Mouse (Mus musculus) forebrain, embryonic 12.5 days (tissue): ENCODE results near the gene Fosl2. TPM values are rescaled to one million over a fixed set of nuclear protein-coding genes. Genes with fewer than 3 reads are reported as not detected.

ENCODE experiments used
- ATAC-seq: fragments of 200-750 bp; cut with Nextera tagmentation; 2 replicates; pipeline ENCODE4 v1.8.0; 2017; ENCODE audit warnings: moderate TSS enrichment; ENCODE audit not compliant: low FRiP score
- H3K27ac ChIP-seq: fragments of 300-500 bp; sonication (generic); 2 replicates; pipeline ENCODE4 v1.5.1; 2016; ENCODE audit warnings: mild to moderate bottlenecking
- H3K27me3 ChIP-seq: fragments of 300-500 bp; sonication (generic); 2 replicates; pipeline ENCODE4 v1.6.1; 2016; ENCODE audit warnings: mild to moderate bottlenecking
- H3K36me3 ChIP-seq: fragments of 300-500 bp; sonication (generic); replicated peaks from 2 replicates; pipeline ENCODE4 v1.6.1; 2016; ENCODE audit warnings: mild to moderate bottlenecking
- H3K4me1 ChIP-seq: fragments of 300-500 bp; sonication (generic); 2 replicates; pipeline ENCODE4 v1.6.1; 2016
- H3K4me2 ChIP-seq: fragments of 300-500 bp; sonication (generic); 2 replicates; pipeline ENCODE4 v1.6.1; 2016; ENCODE audit warnings: mild to moderate bottlenecking, moderate library complexity
- H3K4me3 ChIP-seq: fragments of 300-500 bp; sonication (generic); replicated peaks from 2 replicates; pipeline ENCODE4 v1.5.1; 2016; ENCODE audit warnings: mild to moderate bottlenecking
- H3K9ac ChIP-seq: fragments of 300-500 bp; sonication (generic); 2 replicates; pipeline ENCODE4 v1.6.1; 2016; ENCODE audit warnings: mild to moderate bottlenecking
- H3K9me3 ChIP-seq: fragments of 300-500 bp; sonication (generic); 2 replicates; pipeline ENCODE4 v1.6.1; 2016
- WGBS: fragments of 180-500 bp; shearing (Covaris S2); methylation state at CpG from one replicate; pipeline ENCODE4 v1.1.7; 2016; 5-methylcytosine and 5-hydroxymethylcytosine counted together
- polyA plus RNA-seq: library from polyadenylated mRNA; unstranded; fragments of >200 nt; fragmentation: Nextera tagmentation; extraction: Ambion mirVana; gene quantifications from 2 replicates; pipeline ENCODE4 v1.2.1, GENCODE M21; 2016

The Fosl2 gene
- polyA plus RNA-seq, 1 experiment from 2014 or later = 0.92 TPM

- under 1% methylated on average over 12 of the region's 12 CpGs for WGBS
- no peak overlapping the region for H3K27ac ChIP-seq
- ATAC-seq = no peak
- H3K9ac ChIP-seq = no peak overlapping the region
- H3K4me1 ChIP-seq = peaks cover 30% of the 10 kb centered on the region
- peak overlapping the region; percentile 61 for H3K4me3 ChIP-seq
- H3K9me3 ChIP-seq = no peaks in the 10 kb centered on the region
- H3K4me2 ChIP-seq = peak overlapping the region; percentile 96
- H3K27me3 ChIP-seq = peaks cover 68% of the 10 kb centered on the region
- no peaks in the 10 kb centered on the region for H3K36me3 ChIP-seq
These were observed 1.5 kb downstream of the Fosl2 start for GRCm38 (mm10) chr5:32137106-32137522.

DNA sequence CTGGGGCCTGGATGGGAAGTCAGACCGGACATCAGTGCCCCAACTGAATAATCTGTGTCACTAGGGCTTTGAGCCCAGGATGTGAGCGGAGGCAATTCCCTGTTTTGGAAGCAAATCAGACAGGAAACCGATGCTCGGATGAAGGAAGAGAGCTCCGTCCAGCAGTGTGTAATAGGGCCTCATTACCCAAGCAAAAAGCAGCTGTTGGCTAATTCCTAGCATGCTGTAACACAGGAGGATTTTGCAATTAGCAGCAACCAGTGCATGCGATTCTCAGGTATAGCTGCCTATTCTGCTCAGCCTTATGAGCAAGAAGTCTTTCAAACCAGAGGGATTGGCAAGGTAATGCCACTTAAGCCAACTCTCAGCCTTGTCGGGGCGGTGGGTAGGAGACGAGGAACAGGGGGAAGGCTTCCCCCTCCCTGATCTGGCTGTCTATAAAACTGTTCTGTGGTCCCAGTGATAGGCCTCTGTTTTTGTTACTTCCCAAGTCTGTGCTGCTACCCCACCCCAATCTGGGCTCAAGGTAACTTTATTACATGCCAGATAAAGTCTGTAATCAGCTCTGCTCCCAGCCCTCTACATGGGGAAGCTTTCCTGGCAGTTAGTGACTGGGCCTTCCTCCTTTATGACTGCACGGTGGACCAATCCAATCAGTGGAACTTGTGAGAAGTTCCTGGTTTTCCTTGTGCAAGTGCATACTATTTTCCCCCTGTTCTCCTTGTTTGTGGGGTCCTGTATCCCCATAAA lies 3.0 kb downstream of the Fosl2 start:
- H3K4me3 ChIP-seq = no peak overlapping the region
- WGBS = 70% methylated on average over 10 of the region's 10 CpGs
- H3K9ac ChIP-seq = no peak overlapping the region
- H3K36me3 ChIP-seq = no peaks in the 10 kb centered on the region
- H3K4me2 ChIP-seq = no peak overlapping the region
- peaks cover 53% of the 10 kb centered on the region for H3K27me3 ChIP-seq
- no peaks in the 10 kb centered on the region for H3K9me3 ChIP-seq
- H3K4me1 ChIP-seq = peaks cover 29% of the 10 kb centered on the region
- no peak overlapping the region for H3K27ac ChIP-seq
- no peak for ATAC-seq

DNA sequence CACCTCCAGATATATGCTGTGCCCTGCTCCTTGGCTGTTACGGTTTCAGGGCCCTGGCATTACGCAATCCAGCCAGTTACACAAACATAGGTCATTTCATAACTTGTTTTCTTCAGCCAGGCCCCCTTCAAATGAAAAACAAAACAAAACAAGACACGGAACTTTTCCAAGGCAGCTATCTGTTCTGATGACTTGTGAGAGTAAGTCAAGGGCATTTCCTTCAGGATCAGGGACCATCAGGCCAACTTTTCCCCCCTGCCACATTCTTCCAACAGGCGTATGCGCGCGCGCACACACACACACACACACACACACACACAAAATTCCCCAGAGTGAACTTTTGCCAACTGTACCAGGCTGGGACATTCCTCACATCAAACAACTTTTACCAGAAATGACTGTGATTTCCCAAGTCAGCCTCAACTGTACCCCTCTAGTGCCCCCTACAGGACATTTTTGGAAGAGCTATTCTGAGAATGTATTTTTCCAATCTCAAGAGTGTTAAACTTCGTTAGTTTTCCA lies 4.0 kb downstream of the Fosl2 start:
- Histone ChIP-seq H3K27ac (no peak overlapping the region), H3K4me3 (no peak overlapping the region), H3K4me2 (no peak overlapping the region), H3K27me3 (peaks cover 44% of the 10 kb centered on the region), H3K4me1 (peaks cover 19% of the 10 kb centered on the region), H3K36me3 (no peaks in the 10 kb centered on the region), H3K9ac (no peak overlapping the region), H3K9me3 (no peaks in the 10 kb centered on the region)
- ATAC-seq = no peak
- 49% methylated on average over 9 of the region's 9 CpGs for WGBS

GRCm38 (mm10) chr5:32141899-32142298 lies 6.3 kb downstream of the Fosl2 start:
- peaks cover 24% of the 10 kb centered on the region for H3K27me3 ChIP-seq
- ATAC-seq = no peak
- no peak overlapping the region for H3K4me2 ChIP-seq
- H3K9me3 ChIP-seq = no peaks in the 10 kb centered on the region
- H3K36me3 ChIP-seq = no peaks in the 10 kb centered on the region
- H3K4me3 ChIP-seq = no peak overlapping the region
- H3K9ac ChIP-seq = no peak overlapping the region
- H3K4me1 ChIP-seq = peaks cover 8% of the 10 kb centered on the region; the same call in 1 of the 2 replicates
- 89% methylated on average over 2 of the region's 2 CpGs for WGBS
- no peak overlapping the region for H3K27ac ChIP-seq

GRCm38 (mm10) chr5:32143433-32143970 lies 7.9 kb downstream of the Fosl2 start:
- H3K27me3 ChIP-seq = peaks cover 8% of the 10 kb centered on the region
- H3K9me3 ChIP-seq = no peaks in the 10 kb centered on the region
- 70% methylated on average over 13 of the region's 13 CpGs for WGBS
- H3K9ac ChIP-seq = no peak overlapping the region
- no peak overlapping the region for H3K4me2 ChIP-seq
- H3K4me3 ChIP-seq = no peak overlapping the region
- peaks cover 6% of the 10 kb centered on the region; the same call in 1 of the 2 replicates for H3K4me1 ChIP-seq
- ATAC-seq = no peak
- H3K36me3 ChIP-seq = no peaks in the 10 kb centered on the region
- H3K27ac ChIP-seq = no peak overlapping the region

DNA sequence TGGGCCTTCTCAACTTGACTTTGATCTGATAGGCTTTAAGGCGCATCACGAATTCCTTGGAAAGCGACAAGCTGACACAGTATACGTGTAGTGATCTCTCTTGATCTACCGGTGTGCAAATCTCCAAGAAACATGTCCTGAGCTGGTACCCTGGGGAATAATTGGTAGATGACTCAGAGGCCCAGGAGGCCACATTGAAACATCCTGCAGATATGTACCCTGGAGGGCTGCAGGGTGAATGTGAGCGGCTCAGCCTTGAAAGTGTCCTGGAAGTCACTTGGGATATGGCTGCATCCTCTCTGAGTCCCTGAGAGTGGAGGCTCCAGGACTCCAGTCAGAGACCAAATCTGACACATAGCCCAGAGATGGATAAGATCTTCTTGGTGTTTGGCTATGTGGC lies 10.7 kb downstream of the Fosl2 start:
- Histone ChIP-seq H3K4me1 (peaks cover 6% of the 10 kb centered on the region), H3K9me3 (no peaks in the 10 kb centered on the region), H3K27ac (no peak overlapping the region), H3K27me3 (no peaks in the 10 kb centered on the region), H3K4me3 (no peak overlapping the region), H3K36me3 (no peaks in the 10 kb centered on the region), H3K4me2 (no peak overlapping the region), H3K9ac (no peak overlapping the region)
- ATAC-seq = no peak
- 93% methylated on average over 6 of the region's 6 CpGs for WGBS

DNA sequence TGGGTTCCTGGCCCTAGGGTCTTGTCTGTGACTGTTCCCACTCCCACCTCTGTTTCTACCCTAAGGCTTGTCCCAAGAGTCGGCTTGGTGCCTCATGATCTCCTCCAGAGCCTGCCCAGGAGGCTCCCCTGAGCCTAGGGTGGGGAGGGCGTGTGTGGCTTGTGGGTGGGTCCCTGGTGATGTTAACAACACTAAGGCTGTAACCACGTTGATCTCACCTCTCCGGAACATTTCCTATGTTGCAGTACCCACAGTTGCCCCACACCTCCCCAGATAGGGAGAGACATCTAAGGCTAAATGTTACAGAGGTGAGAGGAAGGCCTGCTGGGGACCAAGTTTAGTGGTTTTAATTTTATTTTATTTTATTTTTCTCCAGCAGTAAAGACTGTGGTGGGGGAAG lies 13.0 kb downstream of the Fosl2 start:
- Histone ChIP-seq H3K27ac (no peak overlapping the region), H3K9me3 (no peaks in the 10 kb centered on the region), H3K27me3 (no peaks in the 10 kb centered on the region; the same call in 1 of the 2 replicates), H3K9ac (no peak overlapping the region), H3K4me3 (no peak overlapping the region), H3K4me1 (peaks cover 18% of the 10 kb centered on the region), H3K4me2 (no peak overlapping the region), H3K36me3 (no peaks in the 10 kb centered on the region)
- ATAC-seq = no peak
- WGBS = 79% methylated on average over 4 of the region's 4 CpGs

- H3K36me3 ChIP-seq = no peaks in the 10 kb centered on the region
- WGBS = 48% methylated on average over 4 of the region's 4 CpGs
- no peak overlapping the region for H3K27ac ChIP-seq
- no peak for ATAC-seq
- H3K4me2 ChIP-seq = no peak overlapping the region
- H3K9me3 ChIP-seq = no peaks in the 10 kb centered on the region
- H3K4me3 ChIP-seq = no peak overlapping the region
- H3K9ac ChIP-seq = no peak overlapping the region
- H3K4me1 ChIP-seq = peaks cover 19% of the 10 kb centered on the region
- no peaks in the 10 kb centered on the region; the same call in 1 of the 2 replicates for H3K27me3 ChIP-seq
These were observed 15.6 kb downstream of the Fosl2 start for GRCm38 (mm10) chr5:32151244-32151643.

GRCm38 (mm10) chr5:32152725-32153417 lies 17.3 kb downstream of the Fosl2 start:
- H3K9ac ChIP-seq = no peak overlapping the region
- ATAC-seq = no peak
- no peak overlapping the region for H3K27ac ChIP-seq
- no peaks in the 10 kb centered on the region for H3K36me3 ChIP-seq
- no peaks in the 10 kb centered on the region; the same call in 1 of the 2 replicates for H3K27me3 ChIP-seq
- H3K4me1 ChIP-seq = peaks cover 19% of the 10 kb centered on the region
- H3K4me2 ChIP-seq = peak overlapping the region; percentile 30
- peak overlapping the region; percentile 9; the same call in 1 of the 2 replicates for H3K4me3 ChIP-seq
- no peaks in the 10 kb centered on the region for H3K9me3 ChIP-seq
- WGBS = 71% methylated on average over 28 of the region's 28 CpGs

- ATAC-seq = no peak
- H3K27ac ChIP-seq = no peak overlapping the region
- 21% methylated on average over 8 of the region's 8 CpGs for WGBS
These were observed 17.8 kb downstream of the Fosl2 start for GRCm38 (mm10) chr5:32153418-32153740.

DNA sequence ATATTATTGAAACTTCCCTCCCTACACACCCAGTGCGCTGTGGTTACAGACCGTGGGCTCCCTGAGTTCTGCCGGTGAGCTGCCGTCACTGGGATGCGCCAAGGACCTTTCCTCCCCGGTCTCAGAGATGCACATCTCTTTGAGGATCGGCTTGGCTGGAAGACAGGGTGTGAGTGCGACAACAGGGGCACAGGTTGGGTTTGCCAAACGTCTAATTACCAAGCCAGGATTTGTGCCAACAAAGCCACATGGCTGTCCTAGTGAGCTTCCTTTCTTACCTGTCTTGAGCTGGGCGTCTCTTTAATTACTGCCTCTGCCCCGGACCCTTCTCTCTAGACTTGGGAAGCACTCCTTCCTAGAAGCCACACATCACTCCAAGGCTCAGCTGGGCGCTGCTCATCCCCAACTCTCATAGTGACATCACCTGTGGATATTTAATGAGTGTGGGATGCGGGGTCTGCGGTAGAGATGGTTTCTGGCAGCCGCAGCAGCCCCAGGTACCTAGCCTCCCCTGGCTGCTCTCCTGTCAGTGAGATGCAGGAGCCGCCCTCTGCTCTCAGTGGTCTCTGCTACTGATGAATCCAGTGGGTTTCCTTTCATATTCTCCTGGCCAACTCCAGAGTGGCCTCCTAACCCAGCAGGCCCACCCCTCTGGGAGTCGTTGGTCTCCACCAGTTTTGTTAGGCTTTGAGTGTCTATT lies 18.3 kb downstream of the Fosl2 start:
- no peaks in the 10 kb centered on the region for H3K9me3 ChIP-seq
- peaks cover 19% of the 10 kb centered on the region for H3K4me1 ChIP-seq
- H3K27ac ChIP-seq = no peak overlapping the region
- no peaks in the 10 kb centered on the region; the same call in 1 of the 2 replicates for H3K27me3 ChIP-seq
- 68% methylated on average over 17 of the region's 17 CpGs for WGBS
- H3K4me3 ChIP-seq = 0 out of 2 replicates have a peak overlapping the region, but pooled peaks have one; percentile 9
- ATAC-seq = no peak
- peak overlapping the region; percentile 30 for H3K4me2 ChIP-seq
- H3K36me3 ChIP-seq = no peaks in the 10 kb centered on the region
- no peak overlapping the region for H3K9ac ChIP-seq

More at GRCm38 (mm10) chr5:32153418-32153740, 17.8 kb downstream of the Fosl2 start:
- H3K9ac ChIP-seq = no peak overlapping the region
- H3K4me2 ChIP-seq = peak overlapping the region; percentile 30
- peak overlapping the region; percentile 9; the same call in 1 of the 2 replicates for H3K4me3 ChIP-seq
- H3K27me3 ChIP-seq = no peaks in the 10 kb centered on the region; the same call in 1 of the 2 replicates
- H3K4me1 ChIP-seq = peaks cover 19% of the 10 kb centered on the region
- no peaks in the 10 kb centered on the region for H3K9me3 ChIP-seq
- no peaks in the 10 kb centered on the region for H3K36me3 ChIP-seq
